Mouse (Mus musculus) hindbrain, embryonic 10.5 days (tissue): ENCODE data around the gene Erc2. TPM values are rescaled to one million over a fixed set of nuclear protein-coding genes. Genes with fewer than 3 reads are reported as not detected.

Experiments used
- DNase-seq: peaks from one replicate; pipeline ENCODE4 v3.0.0-alpha.2; 2017; ENCODE audit warnings: low spot score
- H3K27ac ChIP-seq: fragments of 300-500 bp; sonication (generic); 2 replicates; pipeline ENCODE4 v1.5.1; 2016; ENCODE audit warnings: mild to moderate bottlenecking, moderate library complexity
- H3K27me3 ChIP-seq: fragments of 300-500 bp; sonication (generic); 2 replicates; pipeline ENCODE4 v1.6.1; 2016; ENCODE audit warnings: mild to moderate bottlenecking; ENCODE audit not compliant: poor library complexity, insufficient read depth, severe bottlenecking
- H3K36me3 ChIP-seq: fragments of 300-500 bp; sonication (generic); 2 replicates; pipeline ENCODE4 v1.6.1; 2016; ENCODE audit warnings: mild to moderate bottlenecking, moderate library complexity
- H3K4me1 ChIP-seq: fragments of 300-500 bp; sonication (generic); replicated peaks from 2 replicates; pipeline ENCODE4 v1.6.1; 2016; ENCODE audit warnings: mild to moderate bottlenecking
- H3K4me3 ChIP-seq: fragments of 300-500 bp; sonication (generic); 2 replicates; pipeline ENCODE4 v1.5.1; 2016; ENCODE audit warnings: mild to moderate bottlenecking, moderate library complexity
- H3K9me3 ChIP-seq: fragments of 300-500 bp; sonication (generic); 2 replicates; pipeline ENCODE4 v1.6.1; 2016; ENCODE audit warnings: mild to moderate bottlenecking, moderate library complexity
- WGBS: fragments of 180-500 bp; shearing (Covaris S2); methylation state at CpG from one replicate; pipeline ENCODE4 v1.1.7; 2016; 5-methylcytosine and 5-hydroxymethylcytosine counted together
- polyA plus RNA-seq: library from polyadenylated mRNA; unstranded; fragments of >200 nt; fragmentation: Nextera tagmentation; extraction: Ambion mirVana; gene quantifications from 2 replicates; pipeline ENCODE4 v1.2.1, GENCODE M21; 2016

Gene Erc2
- polyA plus RNA-seq, 1 experiment from 2014 or later: 15.3 TPM

DNA sequence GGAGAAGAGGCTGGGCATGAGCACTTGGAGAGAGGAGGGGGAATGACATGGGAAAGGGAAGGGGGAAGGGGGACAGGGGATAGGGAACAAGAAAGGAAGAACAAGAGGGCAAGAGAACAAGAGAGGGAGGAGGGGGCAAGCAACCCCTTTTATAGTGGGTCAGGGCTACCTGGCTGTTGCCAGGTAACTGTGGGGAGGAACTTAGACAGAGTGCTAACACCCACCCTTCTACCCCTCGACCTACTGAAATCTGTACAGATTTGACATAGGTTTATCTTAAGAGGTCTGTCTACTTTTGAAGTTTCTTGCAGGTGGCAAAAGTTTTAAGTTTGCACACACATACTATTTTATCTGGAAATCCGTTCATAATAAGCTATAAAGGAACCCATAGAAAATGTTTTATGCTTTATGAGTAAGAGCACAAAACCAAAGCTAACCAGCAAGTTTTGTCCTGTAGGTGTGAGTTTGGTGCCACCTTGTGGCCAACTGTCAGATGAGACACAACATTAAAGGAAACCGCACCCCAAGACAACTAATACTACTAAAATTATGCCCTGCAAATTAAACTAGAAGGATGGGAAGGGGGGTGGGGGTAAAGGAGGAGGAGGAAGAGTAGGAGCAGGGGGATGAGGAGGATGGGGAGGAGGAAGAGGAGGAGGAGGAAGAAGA, 119.2 kb downstream of the Erc2 start:
- Histone ChIP-seq H3K4me1 (peaks cover 11% of the 10 kb centered on the region; the same call in 1 of the 2 replicates), H3K27me3 (no peaks in the 10 kb centered on the region), H3K36me3 (no peaks in the 10 kb centered on the region), H3K9me3 (no peaks in the 10 kb centered on the region), H3K27ac (no peak overlapping the region), H3K4me3 (no peak overlapping the region)
- peak; percentile 63 for DNase-seq
- 23% methylated on average over 3 of the region's 3 CpGs for WGBS

DNA sequence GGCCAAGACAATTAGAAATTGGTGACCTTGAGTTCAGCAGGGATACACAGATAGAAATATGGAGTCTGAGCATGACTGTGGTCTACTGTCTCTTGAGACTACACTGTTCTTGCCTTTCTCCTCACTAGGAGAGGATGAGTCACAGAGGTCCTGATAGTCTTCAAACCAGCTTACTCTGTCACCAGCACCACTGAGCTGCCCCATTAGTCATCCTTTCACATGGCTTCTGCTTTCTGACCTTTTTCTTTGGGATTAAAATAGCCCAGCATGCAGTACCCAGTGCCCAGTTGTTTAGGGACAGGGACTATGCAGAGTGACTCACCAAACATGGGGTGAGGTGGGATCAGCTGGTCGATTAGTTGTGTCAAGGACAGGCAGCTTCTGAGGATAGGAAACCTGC, 132.1 kb downstream of the Erc2 start:
- WGBS: 74% methylated on average over 1 of the region's 1 CpGs
- no peaks in the 10 kb centered on the region for H3K36me3 ChIP-seq

DNA sequence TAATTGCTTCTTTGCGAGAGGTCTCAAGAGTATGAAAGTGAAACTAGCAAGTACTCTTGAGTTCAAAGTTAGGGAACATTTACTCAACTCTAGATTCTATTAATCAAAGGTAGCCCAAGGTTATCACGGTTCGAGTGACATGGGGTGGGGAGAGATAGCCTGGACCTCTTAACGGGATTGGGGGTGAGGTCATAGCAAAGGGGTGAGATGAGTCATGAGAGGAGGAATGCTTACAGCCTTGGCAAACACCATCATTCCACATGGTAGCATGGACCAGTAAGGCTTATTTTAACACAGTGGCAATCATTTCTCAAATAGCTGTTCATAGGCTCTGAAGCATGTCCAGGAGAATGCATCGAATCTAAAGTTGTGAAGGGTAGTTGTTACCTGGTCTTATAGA, 134.7 kb downstream of the Erc2 start:
- DNase-seq: no peak
- Histone ChIP-seq H3K4me3 (no peak overlapping the region), H3K4me1 (no peaks in the 10 kb centered on the region), H3K9me3 (no peaks in the 10 kb centered on the region), H3K27me3 (no peaks in the 10 kb centered on the region), H3K36me3 (no peaks in the 10 kb centered on the region), H3K27ac (no peak overlapping the region)
- 92% methylated on average over 5 of the region's 5 CpGs for WGBS

More for the DNA sequence above, 132.1 kb downstream of the Erc2 start:
- H3K4me1 ChIP-seq: no peaks in the 10 kb centered on the region
- DNase-seq: no peak
- no peak overlapping the region for H3K4me3 ChIP-seq
- no peaks in the 10 kb centered on the region for H3K27me3 ChIP-seq
- no peak overlapping the region for H3K27ac ChIP-seq
- no peaks in the 10 kb centered on the region for H3K9me3 ChIP-seq

- no peaks in the 10 kb centered on the region for H3K9me3 ChIP-seq
- H3K36me3 ChIP-seq: no peaks in the 10 kb centered on the region
- no peaks in the 10 kb centered on the region for H3K27me3 ChIP-seq
- H3K4me3 ChIP-seq: no peak overlapping the region
- no peak overlapping the region for H3K27ac ChIP-seq
- peak; percentile 10 for DNase-seq
- WGBS: 85% methylated on average over 1 of the region's 1 CpGs
- no peaks in the 10 kb centered on the region for H3K4me1 ChIP-seq
Measured at GRCm38 (mm10) chr14:27758230-27758629, 136.0 kb downstream of the Erc2 start.

DNA sequence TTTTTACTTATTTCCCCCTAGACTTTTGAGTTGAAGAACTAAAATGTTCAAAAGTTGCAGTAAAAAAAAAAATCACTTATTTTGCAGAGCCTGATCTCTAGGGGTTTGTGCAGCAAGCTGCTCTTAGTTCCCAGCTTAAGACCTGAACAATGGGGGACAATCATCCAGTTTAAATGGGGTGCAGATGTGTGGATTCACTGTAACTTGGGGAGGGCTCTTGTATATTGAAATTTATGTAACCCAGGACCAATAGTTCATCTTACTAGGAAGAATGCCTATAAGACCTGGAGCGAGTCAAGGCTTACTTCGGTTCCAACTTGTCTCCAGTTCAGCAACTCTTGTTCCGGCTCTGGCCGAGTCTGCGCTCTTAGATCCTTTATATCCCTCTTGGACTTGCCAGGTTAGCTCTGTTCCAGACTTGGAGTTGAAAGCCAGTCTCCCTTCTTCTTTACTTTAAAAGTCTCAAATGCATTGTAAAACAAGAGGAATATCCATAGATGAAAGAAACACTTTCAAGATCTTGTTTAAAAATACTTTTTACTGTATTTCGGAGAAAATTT, 136.9 kb downstream of the Erc2 start:
- no peak for DNase-seq
- Histone ChIP-seq H3K9me3 (no peaks in the 10 kb centered on the region), H3K4me1 (no peaks in the 10 kb centered on the region), H3K27ac (no peak overlapping the region), H3K27me3 (no peaks in the 10 kb centered on the region), H3K4me3 (no peak overlapping the region), H3K36me3 (no peaks in the 10 kb centered on the region)
- 93% methylated on average over 6 of the region's 6 CpGs for WGBS

GRCm38 (mm10) chr14:27759982-27760381, 137.8 kb downstream of the Erc2 start:
- H3K4me1 ChIP-seq: no peaks in the 10 kb centered on the region
- no peak for DNase-seq
- no peaks in the 10 kb centered on the region for H3K27me3 ChIP-seq
- H3K27ac ChIP-seq: no peak overlapping the region
- no peaks in the 10 kb centered on the region for H3K36me3 ChIP-seq
- H3K4me3 ChIP-seq: no peak overlapping the region
- WGBS: 83% methylated on average over 9 of the region's 9 CpGs
- H3K9me3 ChIP-seq: no peaks in the 10 kb centered on the region

GRCm38 (mm10) chr14:27775367-27775766, 153.1 kb downstream of the Erc2 start:
- no peaks in the 10 kb centered on the region for H3K9me3 ChIP-seq
- no peak for DNase-seq
- no peak overlapping the region for H3K27ac ChIP-seq
- H3K4me3 ChIP-seq: no peak overlapping the region
- no peaks in the 10 kb centered on the region for H3K4me1 ChIP-seq
- 81% methylated on average over 5 of the region's 5 CpGs for WGBS
- no peaks in the 10 kb centered on the region for H3K27me3 ChIP-seq
- no peaks in the 10 kb centered on the region for H3K36me3 ChIP-seq

- DNase-seq: no peak
- H3K36me3 ChIP-seq: no peaks in the 10 kb centered on the region
- no peak overlapping the region for H3K27ac ChIP-seq
- no peaks in the 10 kb centered on the region for H3K4me1 ChIP-seq
- WGBS: 84% methylated on average over 8 of the region's 8 CpGs
- H3K4me3 ChIP-seq: no peak overlapping the region
- no peaks in the 10 kb centered on the region for H3K9me3 ChIP-seq
- H3K27me3 ChIP-seq: no peaks in the 10 kb centered on the region
Measured at GRCm38 (mm10) chr14:27778503-27778902, 156.3 kb downstream of the Erc2 start.

- 80% methylated on average over 2 of the region's 2 CpGs for WGBS
- H3K4me3 ChIP-seq: no peak overlapping the region
- no peaks in the 10 kb centered on the region for H3K27me3 ChIP-seq
- no peaks in the 10 kb centered on the region for H3K4me1 ChIP-seq
- no peaks in the 10 kb centered on the region for H3K36me3 ChIP-seq
- DNase-seq: no peak
- no peaks in the 10 kb centered on the region for H3K9me3 ChIP-seq
- H3K27ac ChIP-seq: no peak overlapping the region
Measured at GRCm38 (mm10) chr14:27778982-27779701, 156.9 kb downstream of the Erc2 start.

DNA sequence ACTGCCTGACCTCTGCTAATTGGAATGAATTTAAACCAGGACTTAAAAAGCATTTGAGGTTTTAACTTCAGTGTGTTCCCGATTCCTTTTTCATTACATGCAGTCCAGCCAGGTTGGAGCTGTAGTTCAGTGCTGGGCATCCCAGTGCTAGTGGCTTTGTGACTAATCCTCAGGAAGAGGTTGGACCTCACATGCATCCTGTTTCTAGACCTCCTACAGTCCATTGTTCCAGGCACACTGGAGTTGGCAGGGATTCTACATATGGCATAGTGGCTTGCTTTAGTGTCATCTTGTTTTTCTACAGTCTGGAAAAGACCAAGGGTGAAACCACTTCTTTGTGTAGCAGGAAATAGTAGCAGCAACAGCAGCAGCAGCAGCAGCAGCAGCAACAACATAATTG, 159.0 kb downstream of the Erc2 start:
- no peak for DNase-seq
- Histone ChIP-seq H3K9me3 (no peaks in the 10 kb centered on the region), H3K4me3 (no peak overlapping the region), H3K27me3 (no peaks in the 10 kb centered on the region), H3K36me3 (no peaks in the 10 kb centered on the region), H3K4me1 (no peaks in the 10 kb centered on the region), H3K27ac (no peak overlapping the region)
- 65% methylated on average over 1 of the region's 1 CpGs for WGBS

DNA sequence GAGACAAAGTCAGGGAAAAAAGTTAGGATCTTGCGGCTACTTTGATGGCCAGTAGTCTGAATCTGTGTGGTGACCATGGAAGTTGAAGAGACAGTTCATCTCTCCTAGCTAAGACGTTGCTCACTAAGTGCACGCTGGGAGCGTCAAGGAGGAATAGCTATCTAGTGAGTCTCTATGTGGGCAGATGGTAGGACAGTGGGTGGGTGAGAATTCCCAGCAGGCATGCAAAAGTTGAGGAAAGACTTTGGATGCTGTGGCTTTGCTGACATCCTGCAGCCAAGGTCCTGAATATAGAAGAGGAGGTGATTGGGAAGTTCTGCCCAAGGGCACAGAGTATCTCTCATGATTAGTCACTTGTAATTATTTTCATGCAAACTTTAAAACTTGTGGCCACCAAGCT, 162.6 kb downstream of the Erc2 start:
- DNase-seq: no peak
- no peaks in the 10 kb centered on the region for H3K36me3 ChIP-seq
- H3K4me3 ChIP-seq: no peak overlapping the region
- H3K9me3 ChIP-seq: no peaks in the 10 kb centered on the region
- no peaks in the 10 kb centered on the region for H3K4me1 ChIP-seq
- no peaks in the 10 kb centered on the region for H3K27me3 ChIP-seq
- WGBS: 91% methylated on average over 4 of the region's 4 CpGs
- H3K27ac ChIP-seq: no peak overlapping the region

- Histone ChIP-seq H3K9me3 (no peaks in the 10 kb centered on the region), H3K27me3 (no peaks in the 10 kb centered on the region), H3K27ac (no peak overlapping the region), H3K36me3 (no peaks in the 10 kb centered on the region), H3K4me1 (no peaks in the 10 kb centered on the region), H3K4me3 (no peak overlapping the region)
- no peak for DNase-seq
- WGBS: 91% methylated on average over 2 of the region's 2 CpGs
Measured at GRCm38 (mm10) chr14:27785562-27785961, 163.3 kb downstream of the Erc2 start.

DNA sequence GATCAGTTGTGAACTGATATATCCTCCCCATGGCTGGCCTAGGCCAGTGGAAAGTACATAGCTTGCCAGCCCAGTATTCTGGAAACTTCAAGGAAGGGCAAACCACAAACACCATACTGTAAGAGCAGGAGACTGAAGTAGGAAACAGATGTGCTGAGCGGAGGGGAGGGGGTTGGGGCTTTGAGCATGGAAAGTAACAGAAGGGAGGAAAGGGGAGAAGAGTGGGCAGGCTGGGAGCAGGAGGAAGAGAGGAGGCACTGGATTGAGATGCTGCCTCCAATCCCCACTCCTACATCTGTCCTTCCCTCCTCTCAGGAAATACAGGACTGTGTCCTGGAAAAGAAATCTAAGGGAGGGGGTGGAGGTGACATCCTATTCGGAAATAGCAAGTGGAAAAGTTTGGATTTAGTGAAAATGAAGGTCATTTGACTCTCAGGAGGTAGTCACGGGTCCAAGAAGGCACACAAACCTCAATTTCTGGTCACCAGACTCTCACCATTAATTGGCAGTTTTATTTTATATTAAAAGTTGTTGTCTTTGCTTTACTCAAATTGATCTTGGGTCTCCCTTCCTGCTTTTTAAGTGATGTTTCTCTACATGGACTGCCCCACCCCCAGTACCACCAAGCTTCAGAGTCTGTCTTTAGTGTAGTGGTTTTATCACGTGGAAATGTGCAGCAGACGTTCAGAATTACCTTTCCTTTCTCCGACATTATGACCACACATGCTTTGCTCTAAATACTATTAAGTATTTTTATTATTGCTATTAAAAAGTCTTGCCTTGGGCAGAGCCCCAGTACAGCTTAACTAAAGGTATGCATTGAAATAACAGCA, 167.1 kb downstream of the Erc2 start:
- Histone ChIP-seq H3K27ac (no peak overlapping the region), H3K36me3 (no peaks in the 10 kb centered on the region), H3K4me3 (no peak overlapping the region), H3K27me3 (no peaks in the 10 kb centered on the region), H3K4me1 (no peaks in the 10 kb centered on the region), H3K9me3 (no peaks in the 10 kb centered on the region)
- WGBS: 74% methylated on average over 6 of the region's 6 CpGs
- DNase-seq: no peak
